Mouse (Mus musculus) WW6 (cell line): ENCODE data around the gene Gpbar1.
"Not testable (repeated sequence)": the region's sequence is repeated elsewhere in the genome, so short reads cannot be mapped to it uniquely, and the experiment has no call there.

Experiments used
- DNase-seq: peaks from one replicate; pipeline ENCODE4 v3.0.0-alpha.2; 2013; ENCODE audit warnings: low read depth, low spot score

Gpbar1 gene

GRCm38 (mm10) chr1:74277883-74278537 is 340 bp upstream of the Gpbar1 start:
- DNase-seq: no peak

GRCm38 (mm10) chr1:74278988-74279387 is 638 bp downstream of the Gpbar1 start:
- no peak for DNase-seq

- DNase-seq: no peak
These were observed 2.4 kb downstream of the Gpbar1 start for GRCm38 (mm10) chr1:74280591-74281325.

GRCm38 (mm10) chr1:74281372-74281771 is 3.0 kb downstream of the Gpbar1 start:
- DNase-seq: no peak

GRCm38 (mm10) chr1:74281886-74282285 is 3.5 kb downstream of the Gpbar1 start:
- no peak for DNase-seq

- no peak for DNase-seq
These were observed 4.7 kb downstream of the Gpbar1 start for GRCm38 (mm10) chr1:74282896-74283625.

GRCm38 (mm10) chr1:74283686-74284463 is 5.5 kb downstream of the Gpbar1 start:
- no peak for DNase-seq

- DNase-seq: peak; percentile 98
These were observed 6.3 kb downstream of the Gpbar1 start, which contains the start of the genes Aamp and Pnkd for GRCm38 (mm10) chr1:74284543-74285160. Gene Aamp, minus strand, starts transcription at chr1:74284738. Gene Pnkd, plus strand, starts transcription at chr1:74284930.

- no peak for DNase-seq
These were observed 7.1 kb downstream of the Gpbar1 start for GRCm38 (mm10) chr1:74285212-74286010.

- not testable (repeated sequence) for DNase-seq
These were observed 8.7 kb downstream of the Gpbar1 start for GRCm38 (mm10) chr1:74286869-74287607.

GRCm38 (mm10) chr1:74288327-74288726 is 10.0 kb downstream of the Gpbar1 start:
- no peak for DNase-seq

- no peak for DNase-seq
These were observed 10.9 kb downstream of the Gpbar1 start for GRCm38 (mm10) chr1:74289248-74289647.

GRCm38 (mm10) chr1:74289740-74290139 is 11.4 kb downstream of the Gpbar1 start:
- no peak for DNase-seq

GRCm38 (mm10) chr1:74290141-74290540 is 11.8 kb downstream of the Gpbar1 start:
- no peak for DNase-seq

GRCm38 (mm10) chr1:74292331-74293020 is 14.1 kb downstream of the Gpbar1 start:
- no peak for DNase-seq

- no peak for DNase-seq
These were observed 15.1 kb downstream of the Gpbar1 start for GRCm38 (mm10) chr1:74293306-74293960.

- no peak for DNase-seq
These were observed 15.8 kb downstream of the Gpbar1 start for GRCm38 (mm10) chr1:74294090-74294643.
